Mouse (Mus musculus): ENCODE results near the gene Mlec.

Mlec gene

DNA sequence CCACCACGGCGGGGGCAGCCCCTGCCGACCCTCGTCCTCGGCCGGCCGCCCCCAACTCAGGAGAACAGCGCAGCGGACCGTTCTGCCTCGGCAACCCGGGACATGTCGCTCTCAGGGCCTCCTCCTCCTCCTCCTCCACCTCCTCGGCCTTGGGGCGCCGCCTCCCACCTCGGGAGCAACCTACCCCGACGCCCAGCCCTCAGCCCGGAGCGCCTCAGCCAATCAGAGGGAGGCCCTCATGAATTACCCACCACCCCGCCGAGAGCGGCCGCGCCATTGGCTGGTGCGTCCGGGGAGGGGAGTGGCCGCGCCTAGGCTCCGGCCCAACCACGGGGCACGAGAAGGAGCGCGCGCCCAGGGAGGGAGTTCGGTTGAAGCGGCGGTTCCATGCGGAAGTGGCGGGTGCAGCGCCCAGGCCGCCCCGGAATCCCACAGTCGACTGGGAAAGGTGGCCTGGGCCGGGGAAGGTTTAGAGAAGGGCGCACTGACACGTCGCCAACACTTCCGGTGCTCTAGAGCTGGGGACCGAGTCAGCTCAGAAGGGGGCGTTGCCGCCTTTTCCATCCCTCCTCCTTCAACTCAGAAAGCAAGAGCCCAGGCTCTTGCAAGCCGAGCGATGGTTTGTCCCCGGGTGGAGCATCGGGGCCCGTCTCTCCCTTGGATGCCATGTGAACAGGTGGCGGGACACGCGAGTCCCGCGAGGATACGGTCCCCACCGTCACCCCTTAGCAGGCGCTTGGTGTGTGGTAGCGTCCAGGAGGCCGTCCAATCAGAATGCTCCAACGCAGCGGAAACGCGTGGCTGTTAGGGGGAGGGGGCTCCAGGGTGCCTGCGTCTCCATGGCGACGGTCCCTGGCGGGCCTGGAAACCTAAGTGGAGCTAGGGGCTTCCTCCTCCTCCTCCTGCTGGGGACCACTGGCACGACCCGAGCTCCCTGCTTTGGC lies at the start of gene Mlec:
Gene Mlec, minus strand, starts transcription at position 140 of the 944 bp plus-strand sequence.
- DNase-seq, result peak; percentile 99

DNA sequence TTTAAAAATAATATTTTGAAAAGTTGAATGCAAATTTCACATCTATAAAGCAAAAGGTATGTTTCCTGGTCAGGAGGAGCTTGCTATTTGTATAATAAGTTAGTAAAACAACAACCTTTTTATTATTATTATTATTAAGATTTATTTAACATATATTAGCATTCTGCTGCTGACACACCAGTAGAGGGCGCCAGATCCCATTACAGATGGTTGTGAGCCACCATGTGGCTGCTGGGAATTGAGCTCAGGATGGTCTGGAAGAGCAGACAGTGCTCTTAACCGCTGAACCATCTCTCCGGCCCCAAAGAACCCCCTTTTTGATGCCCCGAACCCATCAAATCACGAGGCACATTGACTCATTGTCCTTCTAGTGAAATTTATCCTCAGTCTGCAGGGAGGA lies 49.3 kb upstream of the Mlec start:
- no peak for DNase-seq

DNA sequence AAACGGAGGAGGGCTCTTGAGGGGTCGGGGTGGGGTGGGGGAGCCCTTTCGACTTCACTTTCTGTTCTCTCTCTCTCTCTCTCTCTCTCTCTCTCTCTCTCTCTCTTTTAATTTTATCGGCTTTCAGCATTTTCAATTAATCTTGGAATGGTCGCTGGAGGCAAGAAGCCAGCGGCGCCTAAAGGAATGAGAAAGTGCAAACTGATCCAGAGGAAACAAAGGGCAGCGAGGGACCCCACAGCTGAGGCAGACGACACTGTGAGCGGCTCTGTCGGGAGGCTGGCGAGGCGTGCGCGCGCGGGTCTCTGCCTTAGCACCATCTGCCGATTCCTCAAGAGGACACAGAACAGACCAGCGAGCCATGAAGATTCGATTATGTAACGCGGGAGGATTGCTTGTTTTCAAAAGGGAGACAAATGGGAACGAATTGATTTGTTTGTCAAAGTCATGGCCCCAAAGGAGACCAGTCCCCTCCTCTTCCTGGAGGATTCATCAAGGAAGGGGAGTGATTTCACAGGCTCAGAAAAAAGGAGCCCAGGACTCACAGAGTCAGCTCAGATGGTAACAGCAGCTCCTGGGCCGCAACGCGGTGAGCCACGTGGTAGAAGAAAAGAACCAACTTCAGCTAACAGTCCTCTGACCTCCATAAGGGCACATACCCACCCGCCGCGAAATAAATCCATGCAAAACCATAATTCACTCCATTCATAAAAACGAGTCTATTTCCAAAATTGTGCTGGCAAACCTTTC lies 46.8 kb upstream of the Mlec start:
- peak; percentile 87 for DNase-seq

DNA sequence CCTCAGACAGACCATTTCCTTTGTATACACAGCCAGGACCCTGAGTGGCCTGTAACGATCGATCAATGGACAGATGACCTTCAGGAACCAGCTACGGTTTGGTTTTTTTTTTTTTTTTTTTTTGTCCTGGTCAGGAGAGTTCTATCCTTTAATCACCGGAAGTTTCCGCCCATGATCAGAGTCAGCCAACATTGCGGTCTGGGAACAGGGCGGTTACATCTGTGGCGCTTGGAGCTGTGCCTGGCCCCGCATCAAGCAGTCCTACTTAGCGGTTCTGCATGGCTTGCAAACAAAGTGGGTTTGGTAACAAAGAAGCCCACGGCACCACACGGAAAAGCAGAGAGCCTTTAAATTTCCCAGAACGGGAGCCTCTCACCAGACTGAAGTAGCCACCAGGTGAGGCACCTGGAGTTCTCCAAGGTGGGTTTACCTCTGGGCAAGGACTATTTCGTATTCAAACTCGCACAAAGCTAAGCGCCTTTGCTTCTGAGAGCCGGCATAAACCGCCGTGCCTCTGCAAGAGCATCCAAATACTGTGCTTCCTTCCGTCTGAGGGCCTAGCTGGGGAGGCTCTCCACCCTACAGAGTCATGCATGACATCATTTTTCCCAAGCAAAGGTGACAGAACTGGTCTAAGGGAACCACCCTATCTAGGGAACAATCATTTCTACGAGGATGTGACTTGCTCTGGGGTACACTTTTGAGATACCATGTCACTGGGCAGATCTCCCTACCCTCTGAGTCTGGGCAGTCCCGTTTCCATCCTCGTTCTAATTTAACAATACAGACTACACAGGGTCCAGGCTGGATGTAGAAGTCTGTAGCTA lies 46.0 kb upstream of the Mlec start:
- DNase-seq, result peak; percentile 72

DNA sequence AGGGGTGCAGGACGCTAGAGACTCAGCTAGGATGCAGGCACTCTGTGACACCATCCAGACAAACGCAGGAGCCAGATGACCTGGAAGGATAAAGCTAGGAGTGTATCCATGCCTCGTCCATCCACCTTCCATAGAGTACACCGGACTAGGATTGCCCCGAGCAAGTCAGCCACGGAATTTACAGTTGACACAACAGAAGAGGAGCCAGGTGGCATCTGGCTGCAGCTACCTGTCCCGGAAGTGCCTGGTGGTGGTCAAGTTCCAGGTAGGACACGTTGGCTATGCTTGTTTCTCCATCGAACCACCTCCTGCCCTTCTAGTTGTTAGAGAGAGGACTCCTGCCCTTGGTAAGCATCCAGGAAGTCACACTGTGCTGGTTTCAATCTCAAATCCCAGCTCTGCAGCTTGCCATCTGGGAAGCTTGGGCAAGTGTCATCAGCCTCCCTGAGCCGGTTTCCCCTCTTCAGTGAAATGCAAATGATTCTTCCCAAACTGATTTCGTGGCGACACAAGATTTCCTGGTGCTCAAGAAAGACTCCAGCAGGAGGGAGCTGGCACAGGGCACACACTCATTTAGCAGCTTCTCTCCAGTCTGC lies 36.7 kb upstream of the Mlec start:
- peak; percentile 78 for DNase-seq

DNA sequence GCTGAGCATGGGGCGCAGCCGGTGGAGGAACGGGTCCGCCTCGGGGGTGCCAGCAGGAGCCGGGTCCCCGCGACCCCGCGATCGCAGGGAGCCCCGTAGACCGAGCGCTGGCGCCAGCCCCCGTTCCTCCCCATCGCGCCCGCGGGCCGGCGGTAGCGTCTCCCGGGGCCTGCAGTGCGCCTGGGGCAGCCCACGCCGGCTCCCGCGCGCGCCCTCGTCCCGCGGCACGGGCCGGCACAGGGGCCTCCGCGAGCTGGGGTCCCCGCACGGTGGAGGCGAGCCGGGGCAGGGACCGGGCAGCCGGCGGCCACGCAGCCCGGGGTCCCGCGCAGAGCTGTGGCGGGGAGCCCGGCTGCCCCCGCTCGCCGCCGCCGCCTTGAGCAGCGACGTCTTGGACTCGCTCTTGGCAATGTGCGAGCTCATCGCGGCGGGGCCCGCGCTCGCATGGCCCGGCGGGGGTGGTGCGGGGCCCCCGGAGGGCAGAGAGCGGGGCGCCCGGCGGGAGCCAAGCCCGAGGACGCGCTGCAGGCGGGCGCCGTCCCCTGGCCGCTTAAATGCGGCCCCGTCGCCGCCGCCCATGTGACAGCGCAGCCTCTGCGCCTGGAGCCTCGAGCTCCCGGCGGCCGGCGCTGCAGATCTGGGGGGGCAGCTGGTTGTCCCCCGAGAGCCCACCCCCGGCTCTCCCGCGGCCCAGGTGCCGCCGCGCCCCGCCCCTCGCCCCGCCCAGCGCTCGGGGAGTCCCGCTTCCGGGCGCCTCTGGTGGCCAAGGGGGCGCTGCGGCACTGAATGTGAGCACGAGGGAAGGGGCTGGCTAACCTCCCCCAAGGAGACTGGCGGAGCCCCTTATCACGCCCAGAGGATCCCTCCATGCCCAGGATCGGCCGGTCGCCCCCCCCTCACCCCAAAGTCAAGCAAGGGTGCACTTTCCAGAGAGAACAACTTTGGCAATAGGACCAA lies 36.0 kb upstream of the Mlec start, which contains the start of gene Cabp1:
Gene Cabp1, minus strand, starts transcription at position 713 of the 957 bp plus-strand sequence.
- peak; percentile 78 for DNase-seq

DNA sequence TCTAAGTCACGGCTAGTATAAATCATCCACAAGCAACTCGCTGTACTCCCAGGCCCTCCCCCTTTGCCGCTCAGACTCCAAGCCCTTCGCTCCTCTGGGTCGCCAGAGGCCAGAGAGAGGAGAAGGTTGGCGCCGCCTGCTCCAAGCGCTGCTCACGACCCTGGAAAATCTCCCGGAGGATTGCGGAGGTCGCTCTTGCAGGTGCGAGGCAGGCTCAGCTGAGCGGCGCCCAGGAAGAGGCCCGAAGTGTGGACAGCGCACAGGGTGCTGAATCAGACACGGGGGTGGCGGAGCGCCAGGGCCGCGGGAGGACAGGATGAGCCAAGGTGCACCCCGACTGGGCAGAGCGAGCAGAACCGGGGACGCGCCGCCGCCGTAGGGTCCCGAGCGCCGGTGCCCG lies 35.2 kb upstream of the Mlec start:
- peak; percentile 80 for DNase-seq

DNA sequence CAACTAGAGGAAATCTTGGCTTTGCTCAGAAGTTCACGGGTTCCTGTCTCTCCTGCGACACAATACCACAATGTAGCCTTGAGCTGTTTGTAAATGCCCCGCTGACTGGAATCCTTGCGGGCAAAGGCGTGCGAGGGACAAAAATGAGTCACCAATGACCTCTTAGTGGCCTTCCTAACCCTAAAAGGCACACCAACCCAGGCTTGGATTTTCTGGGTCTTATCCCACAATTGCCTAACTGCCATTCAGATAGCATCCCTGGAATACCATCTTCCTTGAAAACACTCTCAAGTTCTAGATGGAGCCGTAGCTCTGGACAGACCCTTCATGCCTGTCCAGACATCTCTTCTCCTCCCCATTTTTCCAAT lies 34.8 kb upstream of the Mlec start:
- no peak for DNase-seq

DNA sequence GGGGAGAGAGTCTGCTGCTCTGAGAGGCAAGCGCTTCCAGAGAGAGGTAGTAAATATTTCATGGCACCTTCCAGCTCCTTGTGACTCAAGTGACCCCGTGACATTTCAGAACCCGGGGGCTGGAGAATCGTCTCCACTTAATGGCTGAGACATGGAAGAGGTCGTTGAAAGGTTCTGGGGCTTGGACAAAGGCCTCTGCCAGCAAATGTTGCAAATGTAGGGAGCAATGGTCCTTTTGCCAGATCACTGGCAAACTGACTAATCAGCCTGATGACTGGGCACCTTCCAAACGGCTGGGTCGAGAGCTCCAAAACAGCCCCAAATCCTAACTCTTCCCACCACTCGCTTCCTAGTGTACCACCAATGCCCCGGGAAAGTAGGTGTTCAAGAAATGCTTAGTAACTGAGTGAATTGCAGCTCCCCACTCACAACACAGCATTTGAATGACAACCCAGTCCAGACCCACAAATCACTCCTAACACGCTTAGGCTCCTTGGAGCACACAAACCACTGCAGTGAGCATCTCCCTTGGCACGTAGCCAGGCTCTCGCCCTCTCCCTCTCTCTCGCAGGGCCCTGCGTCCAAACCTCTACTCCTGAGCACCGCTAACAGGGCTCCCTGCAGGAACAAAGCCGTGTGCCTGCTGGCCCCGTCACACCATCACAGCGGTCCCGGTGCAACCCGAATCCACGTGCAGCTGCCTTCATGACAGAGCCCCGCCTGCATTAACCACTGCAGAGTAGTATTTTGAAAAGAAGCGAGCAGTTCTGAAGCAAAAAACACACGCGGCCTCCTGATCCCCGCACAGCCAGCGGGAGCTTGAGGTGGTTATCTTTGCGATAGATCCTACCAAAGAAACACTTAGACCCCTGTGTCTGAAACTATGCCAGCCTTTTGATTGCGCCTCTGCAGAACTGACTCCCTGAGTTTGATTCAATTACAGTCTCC lies 34.2 kb upstream of the Mlec start:
- DNase-seq, result peak; percentile 53

DNA sequence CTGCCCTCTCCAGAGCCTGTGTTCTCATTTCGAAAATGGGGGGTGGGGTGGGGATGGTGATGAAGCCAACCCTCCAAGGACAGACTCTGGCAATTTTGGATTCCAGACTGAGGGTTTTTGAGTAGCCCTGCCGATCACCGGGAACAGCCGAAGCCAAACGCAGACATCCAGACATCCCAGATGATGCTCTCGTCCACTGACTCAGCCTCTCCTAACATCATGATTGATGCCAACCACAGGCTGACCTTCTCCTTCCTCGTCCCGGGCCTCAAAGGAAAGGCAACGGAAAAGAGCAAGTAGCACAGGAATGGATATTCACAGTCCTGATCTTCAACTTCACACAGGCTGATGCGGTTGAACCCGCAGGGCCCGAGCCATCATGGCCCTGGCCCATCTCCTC lies 32.1 kb upstream of the Mlec start:
- peak; percentile 41 for DNase-seq

DNA sequence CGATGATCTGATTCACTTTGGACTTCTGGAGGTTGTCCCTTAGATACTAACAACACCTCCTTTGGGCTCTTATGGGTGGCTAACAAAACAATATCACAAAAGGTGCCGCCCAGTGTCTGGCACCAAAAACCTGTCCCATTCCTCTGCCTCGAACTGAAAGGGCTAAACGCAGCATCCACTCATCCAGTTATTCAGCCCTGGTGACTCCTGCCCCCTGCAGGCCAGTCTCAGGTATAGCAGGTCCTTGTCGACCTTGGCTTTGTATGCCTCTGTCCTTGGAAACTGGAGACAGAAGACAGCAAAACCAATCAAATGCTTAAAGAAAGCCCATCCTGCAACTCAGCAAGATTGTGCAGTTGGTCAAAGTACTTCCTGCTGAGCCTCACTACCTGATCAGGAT lies 30.8 kb upstream of the Mlec start:
- DNase-seq, result peak; percentile 63

DNA sequence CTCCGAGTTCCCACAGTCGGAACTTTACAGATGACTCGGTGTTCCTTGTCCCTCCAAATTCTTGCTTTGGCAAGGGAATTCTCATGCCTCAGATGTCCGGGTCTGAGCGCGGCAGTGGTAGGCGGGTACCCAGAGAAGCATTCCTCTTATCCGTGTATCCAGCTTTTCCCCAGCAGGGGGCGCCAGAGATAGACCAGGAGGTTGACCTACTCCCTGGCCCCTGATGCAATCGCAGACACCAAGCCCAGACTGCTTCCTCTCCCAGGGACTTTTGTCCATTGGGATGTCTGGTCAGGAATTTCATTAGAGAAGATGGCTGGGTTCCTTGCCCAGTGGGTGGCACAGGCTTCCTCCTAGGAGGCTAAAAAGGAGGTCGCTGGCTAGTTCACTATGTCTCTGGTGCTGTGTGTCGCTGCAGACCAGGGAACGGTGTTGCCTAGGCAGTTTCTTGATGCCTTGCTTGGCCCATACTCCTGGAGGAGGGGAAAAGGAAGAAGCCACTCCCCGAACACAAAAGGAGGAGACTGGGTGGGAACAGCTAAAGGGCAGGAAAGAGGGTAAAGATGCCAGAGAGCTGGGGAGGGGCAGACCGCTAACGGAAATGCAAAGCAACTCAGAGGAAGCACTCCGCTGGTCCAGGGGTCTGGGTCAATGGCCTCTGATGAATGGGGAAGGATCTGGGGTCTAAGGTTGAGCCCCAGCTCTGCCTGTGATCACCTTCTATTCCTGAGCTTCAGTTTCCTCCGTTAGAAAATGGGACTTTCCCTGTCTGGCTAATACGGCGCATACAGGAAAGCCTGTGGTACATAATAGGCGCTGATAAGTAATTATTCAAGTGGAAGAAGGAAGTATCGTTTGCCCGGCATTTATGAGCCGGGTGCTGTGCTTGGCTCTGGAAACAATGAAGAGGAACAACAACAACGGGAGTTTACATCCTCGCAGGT lies 29.5 kb upstream of the Mlec start:
- DNase-seq, result peak; percentile 93

DNA sequence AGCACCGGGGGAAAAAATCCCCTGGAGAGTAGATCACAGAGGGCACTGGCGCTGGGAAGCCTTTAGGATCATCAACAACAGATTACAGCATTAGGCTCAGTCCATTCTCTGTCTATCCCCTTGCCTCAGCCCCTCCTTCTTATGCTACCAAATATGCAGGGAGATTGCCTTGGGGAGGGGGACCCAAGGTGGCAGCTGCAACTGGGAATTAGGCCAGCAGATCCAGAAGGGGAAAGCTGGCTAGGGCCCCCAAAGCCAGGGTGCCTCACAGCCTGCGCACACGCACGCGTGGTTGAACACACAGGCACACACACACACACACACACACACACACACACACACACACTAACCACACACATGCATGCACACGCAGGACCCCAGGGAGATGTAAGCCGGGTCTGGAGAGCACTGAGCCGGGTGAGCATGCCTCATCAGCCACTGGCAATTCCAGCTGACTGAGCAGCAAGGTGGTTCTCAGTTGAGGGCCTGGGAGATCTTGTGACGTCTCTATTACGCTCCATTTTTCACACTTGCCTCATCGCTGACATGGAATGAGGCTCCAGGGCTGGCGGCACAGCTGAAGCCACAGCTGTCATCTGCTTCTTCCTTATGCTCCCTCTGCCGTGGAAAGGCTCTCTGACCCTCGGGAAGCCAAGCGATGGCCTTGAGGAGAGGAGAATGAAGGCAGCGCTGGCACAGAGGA lies 28.5 kb upstream of the Mlec start:
- DNase-seq, result peak; percentile 59

DNA sequence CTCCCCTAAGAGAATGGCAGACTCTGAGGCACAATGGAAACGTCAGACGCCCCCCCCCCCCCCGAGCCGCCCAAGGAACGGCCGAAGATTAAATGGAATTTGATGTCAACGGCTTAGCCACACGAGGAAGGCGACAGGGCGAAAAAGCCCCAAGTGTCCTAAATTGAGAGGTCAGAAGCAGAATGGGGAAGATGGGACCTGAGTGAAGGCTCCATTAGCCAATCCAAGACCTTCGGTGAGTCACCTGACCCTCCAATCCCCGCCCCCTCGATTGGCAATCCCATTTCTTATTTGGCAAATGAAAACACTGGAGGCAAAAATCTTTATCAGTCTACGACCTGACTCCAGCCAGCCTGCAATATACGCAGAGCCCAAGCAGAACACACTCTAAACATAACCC lies 26.7 kb upstream of the Mlec start:
- DNase-seq, result peak; percentile 73

DNA sequence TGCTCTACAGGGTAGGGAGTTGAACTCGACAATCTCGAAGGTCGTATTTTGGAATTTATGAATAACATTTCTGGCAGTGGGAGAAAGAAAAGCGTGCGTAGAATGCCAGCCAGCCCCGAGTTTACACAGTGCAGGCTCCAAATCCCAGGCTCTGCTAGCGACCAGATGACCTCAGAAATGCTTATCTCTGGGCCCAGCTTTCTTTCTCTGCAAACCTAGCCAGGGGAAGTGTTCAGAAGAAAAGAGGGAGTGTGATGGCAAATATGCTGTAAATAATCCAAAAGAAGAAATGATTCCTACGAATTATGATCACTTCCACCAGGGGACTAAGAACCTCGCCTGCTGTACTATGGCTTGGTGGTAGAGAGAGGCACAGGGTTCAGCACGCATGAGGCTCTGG lies 25.5 kb upstream of the Mlec start:
- DNase-seq, result no peak

DNA sequence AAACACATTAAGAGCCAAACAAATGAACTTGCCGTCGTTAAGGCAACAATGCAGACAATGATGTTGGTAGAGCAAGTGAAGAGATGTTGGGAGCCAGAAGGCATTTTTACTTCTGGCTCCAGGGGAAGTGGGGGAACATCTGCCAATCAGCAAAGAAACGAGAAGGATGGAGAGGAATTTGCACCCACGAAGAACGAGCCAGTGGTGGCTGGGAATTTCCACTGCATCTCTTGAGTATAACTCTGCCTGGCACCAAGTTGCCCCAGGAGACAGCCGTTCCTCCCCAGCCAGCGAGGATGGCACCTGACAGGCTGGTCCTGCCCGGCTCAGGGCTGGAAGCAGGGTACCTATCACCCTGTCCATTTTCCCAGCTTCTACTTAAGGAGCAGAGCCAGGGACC lies 24.9 kb upstream of the Mlec start:
- no peak for DNase-seq

DNA sequence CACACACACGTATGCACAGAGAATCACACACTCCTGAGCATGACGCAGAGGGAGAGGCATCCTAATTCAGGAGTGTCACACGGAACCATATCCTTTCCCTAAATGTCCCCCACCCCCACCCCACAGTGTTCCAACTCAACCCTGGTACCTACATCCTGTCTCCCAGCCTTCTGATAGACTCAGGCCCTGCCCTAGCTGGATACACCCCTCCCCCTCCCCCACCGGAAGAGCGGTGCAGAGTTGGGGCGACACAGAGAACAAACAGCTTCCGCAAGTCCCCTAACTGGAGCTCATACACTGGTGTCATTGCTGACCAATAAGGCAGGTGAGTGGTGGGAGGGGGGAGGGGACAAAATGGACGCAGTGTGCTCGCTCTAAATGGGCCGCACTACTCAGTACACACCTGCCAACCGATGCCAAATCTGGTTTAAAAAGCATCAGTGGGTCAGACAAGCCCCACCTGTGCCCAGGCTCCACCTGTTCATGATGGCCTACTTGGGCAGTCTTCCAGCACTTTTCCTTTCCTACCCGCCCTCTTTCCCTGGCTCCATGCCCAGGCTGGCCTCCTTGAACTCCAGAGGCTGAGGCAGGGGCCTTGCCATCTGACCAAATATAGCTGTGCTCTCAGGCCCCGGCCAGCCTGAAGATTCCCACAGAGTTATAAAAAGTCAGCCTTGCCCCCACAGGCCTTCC lies 23.4 kb upstream of the Mlec start:
- DNase-seq, result peak; percentile 82

DNA sequence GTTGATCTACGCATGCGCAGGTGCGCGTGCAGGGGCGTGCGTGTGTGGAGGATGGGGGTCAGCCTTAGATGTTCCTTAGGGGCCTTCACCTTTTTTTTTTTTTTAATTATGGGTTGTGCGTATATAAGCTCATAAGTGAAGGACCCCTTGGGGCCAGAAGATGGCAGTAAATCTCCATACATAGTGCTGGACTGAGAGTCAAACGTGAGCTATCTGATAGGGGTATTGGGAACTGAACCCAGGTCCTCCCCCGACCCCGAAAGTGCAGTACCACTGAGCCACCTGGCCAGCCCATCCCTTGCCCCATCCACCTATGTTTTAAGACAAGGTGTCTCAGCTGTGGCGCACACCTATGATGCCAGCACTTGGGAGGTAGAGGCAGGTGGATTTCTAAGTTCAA lies 21.6 kb upstream of the Mlec start:
- DNase-seq, result no peak
